Mouse (Mus musculus) CH12.LX (cell line): ENCODE data around the gene Trabd2b. TPM values are rescaled to one million over a fixed set of nuclear protein-coding genes. Genes with fewer than 3 reads are reported as not detected.

Experiments used
- DNase-seq: peaks from one replicate; pipeline ENCODE4 v3.0.0-alpha.2; 2013; ENCODE audit errors: extremely low read depth
- H3K27ac ChIP-seq: 2 replicates; pipeline ENCODE4 v1.5.1; 2012; ENCODE audit warnings: low read depth, mild to moderate bottlenecking, control low read depth, moderate library complexity; ENCODE audit not compliant: insufficient read depth
- H3K27me3 ChIP-seq: replicated peaks from 2 replicates; pipeline ENCODE3; 2012; ENCODE audit warnings: inconsistent platforms
- H3K36me3 ChIP-seq, 2 experiments: replicated peaks in 1 of 2; 2 replicates each; pipeline versions ENCODE3 to v1.6.1; 2012; ENCODE audit warnings: inconsistent platforms in 1 of 2, low read length in 1 of 2, mild to moderate bottlenecking in 1 of 2, mixed read lengths in 1 of 2, moderate library complexity in 1 of 2; ENCODE audit not compliant: control insufficient read depth in 1 of 2, insufficient read depth in 1 of 2
- H3K4me1 ChIP-seq, 2 experiments: 2 replicates each; pipeline ENCODE4 v1.6.1; 2012; ENCODE audit warnings: inconsistent platforms in 1 of 2, moderate library complexity in 1 of 2; ENCODE audit not compliant: insufficient read depth in 2 of 2, control insufficient read depth in 1 of 2
- H3K4me2 ChIP-seq: 2 replicates; pipeline ENCODE4 v1.6.1; 2012; ENCODE audit warnings: low read depth, mild to moderate bottlenecking, control low read depth; ENCODE audit not compliant: poor library complexity, insufficient read depth, severe bottlenecking
- H3K4me3 ChIP-seq, 3 experiments: fragments of 150-350 bp in 1 of 3; sonication (generic) in 1 of 3; replicated peaks in 1 of 3; 2 replicates each; pipeline versions ENCODE3 to v1.5.1; 2011 to 2012; ENCODE audit warnings: low read depth in 2 of 3, low read length in 2 of 3, mild to moderate bottlenecking in 2 of 3, moderate library complexity in 2 of 3, control low read depth in 1 of 3, improper control_type of control experiment in 1 of 3, inconsistent platforms in 1 of 3, mixed read lengths in 1 of 3; ENCODE audit not compliant: poor library complexity in 1 of 3
- H3K79me2 ChIP-seq: replicated peaks from 2 replicates; pipeline ENCODE4 v1.6.1; 2012; ENCODE audit warnings: mild to moderate bottlenecking, moderate library complexity; ENCODE audit not compliant: control insufficient read depth, poor library complexity, insufficient read depth, severe bottlenecking; ENCODE audit errors: extremely low read depth
- H3K9ac ChIP-seq: 2 replicates; pipeline ENCODE4 v1.6.1; 2012; ENCODE audit warnings: low read depth, mild to moderate bottlenecking, control low read depth, moderate library complexity; ENCODE audit not compliant: insufficient read depth
- H3K9me3 ChIP-seq: replicated peaks from 2 replicates; pipeline ENCODE3; 2012; ENCODE audit warnings: low read length, inconsistent platforms, mixed read lengths
- BHLHE40 ChIP-seq: IDR thresholded peaks from 2 replicates; pipeline ENCODE4 v1.6.1; 2011; ENCODE audit warnings: mild to moderate bottlenecking, low read depth, low read length, improper control_type of control experiment
- CHD1 ChIP-seq: IDR thresholded peaks from 2 replicates; pipeline ENCODE4 v1.6.1; 2012; ENCODE audit warnings: low read depth, low read length, improper control_type of control experiment, inconsistent platforms
- CTCF ChIP-seq, 2 experiments: IDR thresholded peaks in 1 of 2; conservative IDR thresholded peaks in 1 of 2; 2 replicates each; pipeline ENCODE4 v1.5.1; 2011 to 2012; ENCODE audit warnings: low read depth in 2 of 2, low read length in 2 of 2, improper control_type of control experiment in 1 of 2, inconsistent platforms in 1 of 2, mild to moderate bottlenecking in 1 of 2, moderate library complexity in 1 of 2
- ELF1 ChIP-seq: IDR thresholded peaks from 2 replicates; pipeline ENCODE4 v1.6.1; 2014; ENCODE audit warnings: low read depth, mild to moderate bottlenecking, inconsistent platforms, low read length, improper control_type of control experiment
- EP300 ChIP-seq: IDR thresholded peaks from 2 replicates; pipeline ENCODE4 v1.6.1; 2011; ENCODE audit warnings: low read length, improper control_type of control experiment
- ETS1 ChIP-seq: conservative IDR thresholded peaks from 2 replicates; pipeline ENCODE4 v1.6.1; 2012; ENCODE audit warnings: low read depth, mild to moderate bottlenecking, inconsistent platforms, low read length, improper control_type of control experiment, moderate library complexity
- GABPA ChIP-seq: IDR thresholded peaks from 2 replicates; pipeline ENCODE4 v1.6.1; 2012; ENCODE audit warnings: low read depth, low read length, improper control_type of control experiment, inconsistent platforms; ENCODE audit not compliant: insufficient replicate concordance
- HCFC1 ChIP-seq: IDR thresholded peaks from 2 replicates; pipeline ENCODE4 v1.6.1; 2012; ENCODE audit warnings: low read depth, mild to moderate bottlenecking, inconsistent platforms, low read length, improper control_type of control experiment
- JUN ChIP-seq: IDR thresholded peaks from 2 replicates; pipeline ENCODE4 v1.6.1; 2011; ENCODE audit warnings: low read depth, mild to moderate bottlenecking, low read length, improper control_type of control experiment, moderate library complexity; ENCODE audit not compliant: insufficient read depth
- JUND ChIP-seq: conservative IDR thresholded peaks from 2 replicates; pipeline ENCODE4 v1.6.1; 2011; ENCODE audit warnings: low read depth, low read length, improper control_type of control experiment
- MAFK ChIP-seq: IDR thresholded peaks from 2 replicates; pipeline ENCODE4 v1.6.1; 2011; ENCODE audit warnings: low read length, improper control_type of control experiment; ENCODE audit not compliant: insufficient replicate concordance
- MAZ ChIP-seq: IDR thresholded peaks from 2 replicates; pipeline ENCODE4 v1.6.1; 2012; ENCODE audit warnings: low read depth, mild to moderate bottlenecking, inconsistent platforms, low read length, improper control_type of control experiment, moderate library complexity
- MXI1 ChIP-seq: IDR thresholded peaks from 2 replicates; pipeline ENCODE4 v1.6.1; 2011; ENCODE audit warnings: mild to moderate bottlenecking, low read depth, low read length, improper control_type of control experiment
- MYC ChIP-seq: IDR thresholded peaks from 2 replicates; pipeline ENCODE4 v1.6.1; 2011; ENCODE audit warnings: low read depth, mild to moderate bottlenecking, improper control_type of control experiment, low read length
- NRF1 ChIP-seq: IDR thresholded peaks from 2 replicates; pipeline ENCODE4 v1.6.1; 2014; ENCODE audit warnings: low read depth, mild to moderate bottlenecking, inconsistent platforms, low read length, improper control_type of control experiment, moderate library complexity
- POLR2AphosphoS2 ChIP-seq: IDR thresholded peaks from 2 replicates; pipeline ENCODE4 v1.6.1; 2011; ENCODE audit warnings: low read depth, low read length, improper control_type of control experiment
- RAD21 ChIP-seq: IDR thresholded peaks from 2 replicates; pipeline ENCODE4 v1.6.1; 2011; ENCODE audit warnings: low read depth, mild to moderate bottlenecking, low read length, improper control_type of control experiment, moderate library complexity
- RCOR1 ChIP-seq: conservative IDR thresholded peaks from 2 replicates; pipeline ENCODE4 v1.6.1; 2012; ENCODE audit warnings: low read depth, mild to moderate bottlenecking, inconsistent platforms, low read length, improper control_type of control experiment
- SIN3A ChIP-seq: IDR thresholded peaks from 2 replicates; pipeline ENCODE4 v1.6.1; 2012; ENCODE audit warnings: low read length, improper control_type of control experiment, inconsistent platforms
- TBP ChIP-seq: conservative IDR thresholded peaks from 2 replicates; pipeline ENCODE4 v1.6.1; 2011; ENCODE audit warnings: low read depth, low read length, improper control_type of control experiment
- UBTF ChIP-seq: IDR thresholded peaks from 2 replicates; pipeline ENCODE4 v1.6.1; 2012; ENCODE audit warnings: low read depth, mild to moderate bottlenecking, inconsistent platforms, low read length, improper control_type of control experiment, moderate library complexity
- USF1 ChIP-seq: IDR thresholded peaks from 2 replicates; pipeline ENCODE4 v1.6.1; 2014; ENCODE audit warnings: low read depth, mild to moderate bottlenecking, inconsistent platforms, low read length, improper control_type of control experiment
- USF2 ChIP-seq: conservative IDR thresholded peaks from 2 replicates; pipeline ENCODE4 v1.6.1; 2011; ENCODE audit warnings: low read depth, low read length, improper control_type of control experiment
- ZC3H11A ChIP-seq: IDR thresholded peaks from 2 replicates; pipeline ENCODE4 v1.6.1; 2012; ENCODE audit warnings: low read depth, mild to moderate bottlenecking, inconsistent platforms, low read length, improper control_type of control experiment
- ZMIZ1 ChIP-seq: IDR thresholded peaks from 2 replicates; pipeline ENCODE4 v1.6.1; 2012; ENCODE audit warnings: low read depth, mild to moderate bottlenecking, inconsistent platforms, low read length, improper control_type of control experiment
- ZNF384 ChIP-seq: IDR thresholded peaks from 2 replicates; pipeline ENCODE4 v1.6.1; 2012; ENCODE audit warnings: low read depth, low read length, improper control_type of control experiment, inconsistent platforms
- dilution Hi-C: fragments of 300-500 bp; cut with MboI; formaldehyde crosslinking; loops from 2 replicates; pipeline ENCODE4 v1.14.3; 2020; ENCODE audit warnings: low sequenced_read_pairs; ENCODE audit not compliant: extremely low pct_unique_long_range_greater_than_20kb, extremely low pct_ligation_motif_present
- in situ Hi-C: fragments of 300-500 bp; cut with MboI; formaldehyde crosslinking; loops from 3 replicates; pipeline ENCODE4 v1.14.3; 2019; ENCODE audit warnings: low sequenced_read_pairs, low pct_ligation_motif_present, low pct_unique_long_range_greater_than_20kb, mixed read lengths
- polyA plus RNA-seq: library from polyadenylated mRNA; unstranded; fragments of >175 nt; gene quantifications from 2 replicates; pipeline ENCODE4 v1.2.1, GENCODE M21; 2012; ENCODE audit warnings: low read depth; ENCODE audit not compliant: insufficient read length
- total RNA-seq, 2 experiments: library from RNA; depleted of rRNA; stranded (reverse); fragments of 300-350 nt in 1 of 2; fragments of >200 nt in 1 of 2; gene quantifications; 2 replicates each; pipeline ENCODE4 v1.2.3; 2012 to 2014

Trabd2b gene
- total and polyA plus RNA-seq, 3 experiments = not detected

- in situ Hi-C loops = no loop called here
- H3K79me2 ChIP-seq = no peaks in the 10 kb centered on the region
- H3K4me3 ChIP-seq = no peak overlapping the region
- H3K4me2 ChIP-seq = no peak overlapping the region
- peaks cover 91% of the 10 kb centered on the region for H3K27me3 ChIP-seq
- no peaks in the 10 kb centered on the region for H3K9me3 ChIP-seq
- H3K9ac ChIP-seq = no peak overlapping the region
- H3K27ac ChIP-seq = no peak overlapping the region
- no peak for TF ChIP-seq MXI1
- no peak for TF ChIP-seq MAFK
- TF ChIP-seq ZMIZ1 = no peak
- no peak for TF ChIP-seq ELF1
- TF ChIP-seq USF1 = no peak
- TF ChIP-seq RAD21 = no peak
- no peak for TF ChIP-seq ETS1
- no peak for TF ChIP-seq NRF1
- no peak for TF ChIP-seq ZNF384
- TF ChIP-seq HCFC1 = no peak
- no peak for TF ChIP-seq JUND
- TF ChIP-seq CHD1 = no peak
- no peak for TF ChIP-seq CTCF (conservative IDR thresholded peaks at IDR 0.05 in 1 of 2, IDR thresholded peaks at IDR 0.05 in 1 of 2; ENCODE audit: low read depth in 2 of 2, low read length in 2 of 2)
- TF ChIP-seq POLR2AphosphoS2 = no peak
- TF ChIP-seq ZC3H11A = no peak
- no peak for TF ChIP-seq USF2
- TF ChIP-seq TBP = no peak
- TF ChIP-seq, all 38 proteins: peak for 0
- DNase-seq = no peak
- Histone ChIP-seq H3K36me3 (no peaks in the 10 kb centered on the region), H3K4me1 (no peaks in the 10 kb centered on the region)
- dilution Hi-C loops = no loop called here
These were observed 139.1 kb downstream of the Trabd2b start for GRCm38 (mm10) chr4:114545481-114546200.

- in situ Hi-C loops (no loop called here), dilution Hi-C loops (no loop called here)
- no peaks in the 10 kb centered on the region for H3K9me3 ChIP-seq
- H3K4me3 ChIP-seq = no peak overlapping the region
- no peak overlapping the region for H3K4me2 ChIP-seq
- H3K79me2 ChIP-seq = no peaks in the 10 kb centered on the region
- no peak overlapping the region for H3K9ac ChIP-seq
- no peak for DNase-seq
- H3K27me3 ChIP-seq = peaks cover 89% of the 10 kb centered on the region
- no peak overlapping the region for H3K27ac ChIP-seq
- H3K4me1 ChIP-seq = no peaks in the 10 kb centered on the region
- TF ChIP-seq MAZ = no peak
- TF ChIP-seq RCOR1 = no peak
- no peak for TF ChIP-seq MAFK
- TF ChIP-seq MYC = no peak
- no peak for TF ChIP-seq TBP
- no peak for TF ChIP-seq SIN3A
- TF ChIP-seq JUN = no peak
- TF ChIP-seq GABPA = no peak
- TF ChIP-seq UBTF = no peak
- no peak for TF ChIP-seq BHLHE40
- TF ChIP-seq POLR2AphosphoS2 = no peak
- TF ChIP-seq EP300 = no peak
- TF ChIP-seq USF1 = no peak
- H3K36me3 ChIP-seq = no peaks in the 10 kb centered on the region
These were observed 141.3 kb downstream of the Trabd2b start for GRCm38 (mm10) chr4:114547658-114548448.
